Mouse (Mus musculus) embryonic facial prominence, embryonic 11.5 days (tissue): ENCODE results near the gene 1810010D01Rik. TPM values are rescaled to one million over a fixed set of nuclear protein-coding genes. Genes with fewer than 3 reads are reported as not detected.

ENCODE experiments used
- polyA plus RNA-seq: library from polyadenylated mRNA; unstranded; fragments of >200 nt; fragmentation: Nextera tagmentation; extraction: Ambion mirVana; gene quantifications from 2 replicates; pipeline ENCODE4 v1.2.1, GENCODE M21; 2014

The 1810010D01Rik gene
- polyA plus RNA-seq, 1 experiment from 2014 or later, result 0.84 TPM

Other genes starting within 250 kb of the 1810010D01Rik start
- gene Tpcn2, start 75.9 kb upstream of the 1810010D01Rik start, polyA plus RNA-seq, result 2.2 and 4.0 TPM in 2 replicates
- 0.10 and 0.20 TPM in 2 replicates for gene Mrgprf, start 92.7 kb upstream of the 1810010D01Rik start, polyA plus RNA-seq
- not detected in 2 replicates for gene Mrgprd, start 106.7 kb upstream of the 1810010D01Rik start, polyA plus RNA-seq